Mouse (Mus musculus) right cerebral cortex, postnatal 14 days (tissue): Measurements from ENCODE around the gene Slc24a3.

Source experiments
- DNase-seq: peaks from one replicate; pipeline ENCODE4 v3.0.0; 2022

The Slc24a3 gene

GRCm38 (mm10) chr2:145373803-145374202 is 206.2 kb downstream of the Slc24a3 start:
- DNase-seq: no peak

- DNase-seq: peak; percentile 69
Observed at GRCm38 (mm10) chr2:145382908-145383770, 215.6 kb downstream of the Slc24a3 start.

GRCm38 (mm10) chr2:145384221-145384620 is 216.7 kb downstream of the Slc24a3 start:
- DNase-seq: no peak

- DNase-seq: no peak
Observed at GRCm38 (mm10) chr2:145385220-145385619, 217.7 kb downstream of the Slc24a3 start.

- no peak for DNase-seq
Observed at GRCm38 (mm10) chr2:145385773-145386172, 218.2 kb downstream of the Slc24a3 start.

- no peak for DNase-seq
Observed at GRCm38 (mm10) chr2:145395804-145396203, 228.2 kb downstream of the Slc24a3 start.

GRCm38 (mm10) chr2:145396579-145396978 is 229.0 kb downstream of the Slc24a3 start:
- no peak for DNase-seq

- no peak for DNase-seq
Observed at GRCm38 (mm10) chr2:145397456-145398206, 230.1 kb downstream of the Slc24a3 start.

GRCm38 (mm10) chr2:145401240-145401805 is 233.8 kb downstream of the Slc24a3 start:
- no peak for DNase-seq

- DNase-seq: no peak
Observed at GRCm38 (mm10) chr2:145401996-145402395, 234.4 kb downstream of the Slc24a3 start.

GRCm38 (mm10) chr2:145404818-145405531 is 237.4 kb downstream of the Slc24a3 start:
- DNase-seq: no peak

- no peak for DNase-seq
Observed at GRCm38 (mm10) chr2:145405746-145406145, 238.2 kb downstream of the Slc24a3 start.

GRCm38 (mm10) chr2:145417738-145418137 is 250.2 kb downstream of the Slc24a3 start:
- DNase-seq: peak; percentile 10

GRCm38 (mm10) chr2:145419078-145419477 is 251.5 kb downstream of the Slc24a3 start:
- no peak for DNase-seq

- DNase-seq: no peak
Observed at GRCm38 (mm10) chr2:145420967-145421888, 253.7 kb downstream of the Slc24a3 start.

GRCm38 (mm10) chr2:145421889-145422212 is 254.3 kb downstream of the Slc24a3 start:
- DNase-seq: no peak

GRCm38 (mm10) chr2:145429982-145430381 is 262.4 kb downstream of the Slc24a3 start:
- DNase-seq: no peak

- DNase-seq: no peak
Observed at GRCm38 (mm10) chr2:145434068-145434467, 266.5 kb downstream of the Slc24a3 start.

- DNase-seq: no peak
Observed at GRCm38 (mm10) chr2:145438336-145438735, 270.8 kb downstream of the Slc24a3 start.

GRCm38 (mm10) chr2:145439755-145440154 is 272.2 kb downstream of the Slc24a3 start:
- no peak for DNase-seq

GRCm38 (mm10) chr2:145457106-145457747 is 289.7 kb downstream of the Slc24a3 start:
- DNase-seq: no peak
